Comparison of ENCODE assay signal across 8 mouse cellular contexts in genomic region chr5:128981607-128982006, GRCm38 (mm10). TPM values are rescaled to one million over a fixed set of nuclear protein-coding genes. Genes with fewer than 3 reads are reported as not detected.
A peak's percentile ranks its signal among the peaks of the same experiment; 100 is the strongest.
DNase-seq lines count a peak whose midpoint lies in the region; ATAC-seq lines count a peak whose summit lies in the region.

No protein-coding gene starts in this region.

- intact Hi-C loops in gastrocnemius, postnatal 14 days (cut with DNase I; ENCODE audit: low total_unique reads): no loop called here

- peak; percentile 61 for ATAC-seq in liver, embryonic 15.5 days (ENCODE audit: insufficient read depth)
- ATAC-seq in neural tube, embryonic 13.5 days (ENCODE audit: low read depth): peak; percentile 83; the same call in 1 of the 2 replicates

- no peaks in the 10 kb centered on the region for H3K27me3 ChIP-seq in liver, embryonic 15.5 days
- H3K27me3 ChIP-seq in neural tube, embryonic 13.5 days: no peaks in the 10 kb centered on the region

- peaks cover 28% of the 10 kb centered on the region for H3K36me3 ChIP-seq in liver, embryonic 15.5 days (replicated peaks)
- peaks cover 23% of the 10 kb centered on the region for H3K36me3 ChIP-seq in neural tube, embryonic 13.5 days

- H3K4me3 ChIP-seq in liver, embryonic 15.5 days (replicated peaks): no peak overlapping the region
- H3K4me3 ChIP-seq in neural tube, embryonic 13.5 days: no peak overlapping the region

- no peak overlapping the region for H3K27ac ChIP-seq in liver, embryonic 15.5 days (replicated peaks)
- no peak overlapping the region for H3K27ac ChIP-seq in neural tube, embryonic 13.5 days (replicated peaks)

- H3K9ac ChIP-seq in liver, embryonic 15.5 days: no peak overlapping the region
- no peak overlapping the region for H3K9ac ChIP-seq in neural tube, embryonic 13.5 days

- DNase-seq in B cell, adult 2 months: peak; percentile 79 to 80
- DNase-seq in T-cell, adult 2 months (ENCODE audit: low spot score): peak; percentile 64
- peak; percentile 73 to 82 for DNase-seq in cerebellum, postnatal 4 days (ENCODE audit: low spot score in 2 of 2)
- peak; percentile 48 for DNase-seq in gastrocnemius, postnatal 14 days
- DNase-seq in kidney, adult 11 months: peak; percentile 31
- DNase-seq in thymus, postnatal 0 days (ENCODE audit: low spot score): peak; percentile 57

- WGBS in liver, embryonic 15.5 days (ENCODE audit: insufficient replicate concordance): 27% methylated on average over 12 of the region's 12 CpGs
- 21% methylated on average over 12 of the region's 12 CpGs for WGBS in neural tube, embryonic 13.5 days

- no peaks in the 10 kb centered on the region for H3K9me3 ChIP-seq in liver, embryonic 15.5 days (replicated peaks)
- no peaks in the 10 kb centered on the region for H3K9me3 ChIP-seq in neural tube, embryonic 13.5 days

- H3K4me2 ChIP-seq in liver, embryonic 15.5 days: no peak overlapping the region
- H3K4me2 ChIP-seq in neural tube, embryonic 13.5 days: no peak overlapping the region

- 0 out of 2 replicates have a peak, but pooled peaks cover 4% of the 10 kb centered on the region for H3K4me1 ChIP-seq in liver, embryonic 15.5 days (replicated peaks)
- no peaks in the 10 kb centered on the region for H3K4me1 ChIP-seq in neural tube, embryonic 13.5 days (replicated peaks)

RNA-seq across cellular contexts. Expression of gene Stx2, which starts 26.8 kb away (rescaled TPM):
- 10 to 100 TPM in 1 of 2 experiments, 1 to 10 TPM in 1; 8.7 to 10.4 TPM for total RNA-seq in gastrocnemius, postnatal 14 days (2021)
- 65.5 and 65.6 TPM in 2 replicates for polyA plus RNA-seq in liver, embryonic 15.5 days (2015; fragmentation: Nextera tagmentation; extraction: Ambion mirVana)
- 36.2 and 38.6 TPM in 2 replicates for polyA plus RNA-seq in neural tube, embryonic 13.5 days (2015; fragmentation: Nextera tagmentation; extraction: Ambion mirVana)
- polyA plus RNA-seq in thymus, postnatal 0 days (2015; fragmentation: Nextera tagmentation; extraction: Ambion mirVana): 12.6 and 13.7 TPM in 2 replicates

RNA-seq across cellular contexts. Expression of gene Rimbp2, which starts 28.3 kb away (rescaled TPM):
- under 1 TPM in 1 of 2 experiments, not detected in 1; 0.12 TPM for total RNA-seq in gastrocnemius, postnatal 14 days (2021)
- polyA plus RNA-seq in liver, embryonic 15.5 days (2015; fragmentation: Nextera tagmentation; extraction: Ambion mirVana): not detected in 2 replicates
- 4.7 and 5.2 TPM in 2 replicates for polyA plus RNA-seq in neural tube, embryonic 13.5 days (2015; fragmentation: Nextera tagmentation; extraction: Ambion mirVana)
- polyA plus RNA-seq in thymus, postnatal 0 days (2015; fragmentation: Nextera tagmentation; extraction: Ambion mirVana): 0.04 TPM in 1 of 2 replicates, not detected in the other

RNA-seq across cellular contexts. Expression of gene Ran, which starts 38.3 kb away (rescaled TPM):
- total RNA-seq in gastrocnemius, postnatal 14 days (2021): 10 to 100 TPM; 75.3 to 78.2 TPM
- polyA plus RNA-seq in liver, embryonic 15.5 days (2015; fragmentation: Nextera tagmentation; extraction: Ambion mirVana): 371 and 412 TPM in 2 replicates
- 373 and 402 TPM in 2 replicates for polyA plus RNA-seq in neural tube, embryonic 13.5 days (2015; fragmentation: Nextera tagmentation; extraction: Ambion mirVana)
- 586 and 661 TPM in 2 replicates for polyA plus RNA-seq in thymus, postnatal 0 days (2015; fragmentation: Nextera tagmentation; extraction: Ambion mirVana)
